8 mouse cellular contexts compared by ENCODE assay signal in genomic region chr16:5244411-5244810, GRCm38 (mm10). TPM values are rescaled to one million over a fixed set of nuclear protein-coding genes. Genes with fewer than 3 reads are reported as not detected.
A peak's percentile ranks its signal among the peaks of the same experiment; 100 is the strongest.
DNase-seq lines count a peak whose midpoint lies in the region; ATAC-seq and TF ChIP-seq lines count a peak whose summit lies in the region.

No protein-coding gene starts in this region.

- TF ChIP-seq CTCF in embryonic fibroblast, embryonic 13.5 days (IDR thresholded peaks at IDR 0.05; ENCODE audit: borderline replicate concordance, insufficient read depth, low read length), result peak; percentile 59; the same call in 1 of the 2 replicates

- no peak overlapping the region for H3K4me2 ChIP-seq in forebrain, embryonic 11.5 days (ENCODE audit: low read depth, low read length, severe bottlenecking)
- no peak overlapping the region for H3K4me2 ChIP-seq in forebrain, embryonic 15.5 days (replicated peaks)

- H3K4me1 ChIP-seq in forebrain, embryonic 11.5 days (replicated peaks; ENCODE audit: control insufficient read depth, insufficient read depth, low read length), result no peaks in the 10 kb centered on the region
- H3K4me1 ChIP-seq in forebrain, embryonic 15.5 days, result no peaks in the 10 kb centered on the region
- H3K4me1 ChIP-seq in embryonic fibroblast, embryonic 13.5 days (ENCODE audit: control insufficient read depth, insufficient read depth, low read length), result no peaks in the 10 kb centered on the region

- DNase-seq in forebrain, embryonic 11.5 days (ENCODE audit: low spot score), result peak; percentile 71
- DNase-seq in adrenal gland, postnatal 14 days, result peak; percentile 87
- peak; percentile 52 for DNase-seq in heart, postnatal 25 days (ENCODE audit: low spot score)
- peak; percentile 66 to 69 for DNase-seq in layer of hippocampus, postnatal 10 days (ENCODE audit: low spot score in 2 of 2)
- DNase-seq in lung, postnatal 36 days, result peak; percentile 78
- peak; percentile 21 for DNase-seq in spleen, adult 12 weeks (ENCODE audit: low spot score)

- no peak overlapping the region for H3K4me3 ChIP-seq in forebrain, embryonic 11.5 days (ENCODE audit: low read depth, low read length)
- no peak overlapping the region for H3K4me3 ChIP-seq in forebrain, embryonic 15.5 days
- no peak overlapping the region for H3K4me3 ChIP-seq in embryonic fibroblast, embryonic 13.5 days (ENCODE audit: insufficient read depth, low read length)

- no peak overlapping the region for H3K27ac ChIP-seq in forebrain, embryonic 11.5 days (ENCODE audit: low read depth, low read length)
- no peak overlapping the region for H3K27ac ChIP-seq in forebrain, embryonic 15.5 days (replicated peaks)
- no peak overlapping the region for H3K27ac ChIP-seq in embryonic fibroblast, embryonic 13.5 days (ENCODE audit: insufficient read depth, low read length)

- no peaks in the 10 kb centered on the region; the same call in 1 of the 2 replicates for H3K36me3 ChIP-seq in forebrain, embryonic 11.5 days (ENCODE audit: control insufficient read depth, insufficient read depth, low read length)
- peaks cover 21% of the 10 kb centered on the region for H3K36me3 ChIP-seq in forebrain, embryonic 15.5 days

- peak; percentile 64 for ATAC-seq in forebrain, embryonic 11.5 days (replicated peaks; ENCODE audit: low FRiP score)
- ATAC-seq in forebrain, embryonic 15.5 days (replicated peaks), result no peak

- intact Hi-C loops in heart, postnatal 25 days (cut with DNase I), result loop anchor here (1.0 kb wide), 1 partner anchor 42 kb away; no protein-coding TSS in a partner anchor

- H3K9ac ChIP-seq in forebrain, embryonic 11.5 days (ENCODE audit: low read length), result no peak overlapping the region
- H3K9ac ChIP-seq in forebrain, embryonic 15.5 days (replicated peaks), result no peak overlapping the region

- TF ChIP-seq POLR2A in embryonic fibroblast, embryonic 13.5 days (IDR thresholded peaks at IDR 0.05; ENCODE audit: low read depth, low read length), result no peak

- WGBS in forebrain, embryonic 11.5 days, result 35% methylated on average over 7 of the region's 7 CpGs
- WGBS in forebrain, embryonic 15.5 days, result 32% methylated on average over 7 of the region's 7 CpGs

- no peaks in the 10 kb centered on the region for H3K9me3 ChIP-seq in forebrain, embryonic 11.5 days (ENCODE audit: control insufficient read depth, low read length)
- no peaks in the 10 kb centered on the region for H3K9me3 ChIP-seq in forebrain, embryonic 15.5 days

- no peaks in the 10 kb centered on the region for H3K27me3 ChIP-seq in forebrain, embryonic 11.5 days (ENCODE audit: control insufficient read depth, insufficient read depth, low read length)
- no peaks in the 10 kb centered on the region for H3K27me3 ChIP-seq in forebrain, embryonic 15.5 days

RNA-seq across cellular contexts. Expression of gene Alg1, which starts 11.0 kb away (rescaled TPM):
- 22.1 and 23.7 TPM in 2 replicates for polyA plus RNA-seq in forebrain, embryonic 11.5 days (2014; fragmentation: Nextera tagmentation; extraction: Ambion mirVana)
- polyA plus RNA-seq in forebrain, embryonic 15.5 days (2015; fragmentation: Nextera tagmentation; extraction: Ambion mirVana), result 34.8 and 37.2 TPM in 2 replicates
- total RNA-seq in adrenal gland, postnatal 14 days (2021), result 29.5 and 32.8 TPM in 2 replicates
- 20.6 TPM in 2 replicates for polyA plus RNA-seq in embryonic fibroblast, embryonic 13.5 days (2011; ENCODE audit: insufficient read length, low read depth, missing spikeins)
- 10 to 100 TPM; 12.1 to 12.3 TPM for total RNA-seq in heart, postnatal 25 days (2021)
- 10 to 100 TPM; 29.7 to 32.3 TPM for total RNA-seq in layer of hippocampus, postnatal 10 days (2021)

RNA-seq across cellular contexts. Expression of gene Eef2kmt, which starts 11.4 kb away (rescaled TPM):
- polyA plus RNA-seq in forebrain, embryonic 11.5 days (2014; fragmentation: Nextera tagmentation; extraction: Ambion mirVana), result 15.9 and 16.1 TPM in 2 replicates
- 8.2 and 9.7 TPM in 2 replicates for polyA plus RNA-seq in forebrain, embryonic 15.5 days (2015; fragmentation: Nextera tagmentation; extraction: Ambion mirVana)
- total RNA-seq in adrenal gland, postnatal 14 days (2021), result 28.6 and 35.1 TPM in 2 replicates
- 15.5 and 17.0 TPM in 2 replicates for polyA plus RNA-seq in embryonic fibroblast, embryonic 13.5 days (2011; ENCODE audit: insufficient read length, low read depth, missing spikeins)
- 1 to 10 TPM; 8.7 to 9.7 TPM for total RNA-seq in heart, postnatal 25 days (2021)
- 1 to 10 TPM; 3.5 to 5.0 TPM for total RNA-seq in layer of hippocampus, postnatal 10 days (2021)

RNA-seq across cellular contexts. Expression of gene AU021092, which starts 22.3 kb away (rescaled TPM):
- 4.4 and 4.5 TPM in 2 replicates for polyA plus RNA-seq in forebrain, embryonic 11.5 days (2014; fragmentation: Nextera tagmentation; extraction: Ambion mirVana)
- polyA plus RNA-seq in forebrain, embryonic 15.5 days (2015; fragmentation: Nextera tagmentation; extraction: Ambion mirVana), result 12.5 and 13.7 TPM in 2 replicates
- total RNA-seq in adrenal gland, postnatal 14 days (2021), result 18.3 and 20.2 TPM in 2 replicates
- not detected in 2 replicates for polyA plus RNA-seq in embryonic fibroblast, embryonic 13.5 days (2011; ENCODE audit: insufficient read length, low read depth, missing spikeins)
- 10 to 100 TPM; 19.3 to 22.8 TPM for total RNA-seq in heart, postnatal 25 days (2021)
- total RNA-seq in layer of hippocampus, postnatal 10 days (2021), result 10 to 100 TPM; 12.1 to 13.6 TPM

RNA-seq across cellular contexts. Expression of gene Nagpa, which starts 40.6 kb away (rescaled TPM):
- polyA plus RNA-seq in forebrain, embryonic 11.5 days (2014; fragmentation: Nextera tagmentation; extraction: Ambion mirVana), result 10.7 and 12.5 TPM in 2 replicates
- 11.6 and 12.8 TPM in 2 replicates for polyA plus RNA-seq in forebrain, embryonic 15.5 days (2015; fragmentation: Nextera tagmentation; extraction: Ambion mirVana)
- 15.9 and 23.3 TPM in 2 replicates for total RNA-seq in adrenal gland, postnatal 14 days (2021)
- 11.6 and 13.8 TPM in 2 replicates for polyA plus RNA-seq in embryonic fibroblast, embryonic 13.5 days (2011; ENCODE audit: insufficient read length, low read depth, missing spikeins)
- 10 to 100 TPM; 11.7 to 15.4 TPM for total RNA-seq in heart, postnatal 25 days (2021)
- total RNA-seq in layer of hippocampus, postnatal 10 days (2021), result 1 to 10 TPM; 7.7 to 9.2 TPM

Comparison
In these comparisons a context has a peak if more than half of its experiments do, and no peak if none do; other contexts are left out.
1. DNase-seq: peak in every context shown above with its lines; median percentile 87 in adrenal gland, postnatal 14 days; 78 in lung, postnatal 36 days; 71 in forebrain, embryonic 11.5 days; 68 in layer of hippocampus, postnatal 10 days; 52 in heart, postnatal 25 days; 21 in spleen, adult 12 weeks.